Mouse (Mus musculus): ENCODE data around the gene Fam186b. TPM values are rescaled to one million over a fixed set of nuclear protein-coding genes. Genes with fewer than 3 reads are reported as not detected.

The Fam186b gene
- polyA plus RNA-seq, 1 experiment from 2014 or later = 0.35 TPM

DNA sequence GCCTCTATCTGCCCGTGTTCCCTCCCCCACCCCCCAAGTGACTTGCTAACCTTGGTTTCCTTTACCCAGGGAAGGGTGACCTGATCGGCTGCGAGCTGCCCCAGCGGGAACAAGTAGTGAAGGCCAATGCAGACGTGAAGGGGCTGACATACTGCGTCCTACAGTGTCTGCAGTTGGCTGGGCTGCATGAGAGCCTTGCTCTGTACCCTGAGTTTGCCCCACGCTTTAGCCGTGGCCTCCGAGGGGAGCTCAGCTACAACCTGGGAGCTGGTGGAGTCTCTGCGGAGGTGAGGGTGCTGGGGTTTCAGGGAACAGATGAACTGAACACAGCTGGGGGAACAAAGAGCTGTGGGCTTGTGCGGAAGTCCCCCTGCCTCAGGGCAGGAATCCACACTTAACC is 57.7 kb downstream of the Fam186b start:
- no peak overlapping the region for H3K27ac ChIP-seq
- no peak for ATAC-seq (ENCODE audit: borderline replicate concordance, extremely low read depth, low FRiP score, low TSS enrichment)
- no peak overlapping the region for H3K4me3 ChIP-seq
- 51% methylated on average over 11 of the region's 11 CpGs for WGBS
- H3K27me3 ChIP-seq = peaks cover 8% of the 10 kb centered on the region; the same call in 1 of the 2 replicates
- no peaks in the 10 kb centered on the region for H3K9me3 ChIP-seq
- no peak overlapping the region for H3K9ac ChIP-seq
- H3K36me3 ChIP-seq = peaks cover 7% of the 10 kb centered on the region
- H3K4me2 ChIP-seq = no peak overlapping the region
- no peaks in the 10 kb centered on the region for H3K4me1 ChIP-seq

DNA sequence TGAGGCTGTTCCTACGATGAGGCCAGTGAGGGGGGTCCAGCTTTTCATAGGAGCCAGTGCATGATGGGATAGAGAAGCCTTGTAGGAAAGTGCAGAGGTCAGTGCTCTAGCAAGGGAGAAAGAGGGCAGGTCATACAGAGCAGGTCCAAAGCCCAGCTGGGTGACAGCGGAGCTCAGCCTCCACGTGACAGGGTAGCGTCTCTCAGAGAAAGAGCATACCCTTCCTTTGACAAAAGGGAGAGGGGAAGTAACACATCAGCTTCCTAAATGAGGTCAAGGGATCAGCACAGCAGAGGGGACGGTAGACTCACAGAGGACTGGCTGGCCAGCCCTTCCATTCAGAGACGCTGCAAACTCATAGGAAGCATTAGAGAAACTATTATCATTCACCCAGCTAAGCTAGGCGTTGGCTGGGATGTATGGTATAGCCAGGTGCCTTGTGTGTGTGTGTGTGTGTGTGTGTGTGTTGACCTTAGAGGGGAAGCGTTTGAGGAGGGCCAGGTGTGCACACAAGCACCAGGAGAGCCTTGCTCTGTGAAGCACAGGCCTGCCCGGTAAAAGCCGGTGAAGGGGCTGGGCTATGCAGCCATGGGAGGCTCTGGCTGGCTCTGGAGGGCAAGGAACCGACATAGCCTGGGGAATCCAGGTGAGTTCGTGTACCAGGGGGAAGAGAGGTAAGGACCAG is 61.2 kb downstream of the Fam186b start:
- Histone ChIP-seq H3K36me3 (no peaks in the 10 kb centered on the region), H3K27me3 (peaks cover 24% of the 10 kb centered on the region), H3K4me3 (no peak overlapping the region), H3K9me3 (no peaks in the 10 kb centered on the region), H3K4me1 (no peaks in the 10 kb centered on the region), H3K27ac (no peak overlapping the region), H3K9ac (no peak overlapping the region), H3K4me2 (no peak overlapping the region)
- no peak for ATAC-seq (ENCODE audit: borderline replicate concordance, extremely low read depth, low FRiP score, low TSS enrichment)
- 39% methylated on average over 12 of the region's 12 CpGs for WGBS

DNA sequence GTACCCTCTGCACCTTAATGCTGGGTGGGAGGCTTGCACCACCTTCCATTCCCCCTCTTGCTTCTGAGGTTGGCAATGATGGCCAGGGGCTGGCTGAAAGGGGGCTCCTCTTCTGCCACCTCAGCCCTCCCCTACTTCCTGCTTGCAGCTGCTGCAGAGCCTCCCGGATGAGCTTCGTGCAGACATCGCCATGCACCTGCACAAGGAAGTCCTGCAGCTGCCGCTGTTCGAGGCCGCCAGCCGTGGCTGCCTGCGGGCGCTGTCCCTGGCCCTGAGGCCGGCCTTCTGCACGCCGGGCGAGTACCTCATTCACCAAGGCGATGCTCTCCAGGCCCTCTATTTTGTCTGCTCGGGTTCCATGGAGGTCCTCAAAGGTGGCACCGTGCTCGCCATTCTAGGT is 62.0 kb downstream of the Fam186b start:
- no peak overlapping the region for H3K9ac ChIP-seq
- no peaks in the 10 kb centered on the region for H3K4me1 ChIP-seq
- ATAC-seq (ENCODE audit: borderline replicate concordance, extremely low read depth, low FRiP score, low TSS enrichment) = no peak
- no peak overlapping the region for H3K27ac ChIP-seq
- WGBS = 44% methylated on average over 17 of the region's 17 CpGs
- peaks cover 32% of the 10 kb centered on the region for H3K27me3 ChIP-seq
- H3K4me2 ChIP-seq = no peak overlapping the region
- no peaks in the 10 kb centered on the region for H3K9me3 ChIP-seq
- no peaks in the 10 kb centered on the region for H3K36me3 ChIP-seq
- H3K4me3 ChIP-seq = no peak overlapping the region

DNA sequence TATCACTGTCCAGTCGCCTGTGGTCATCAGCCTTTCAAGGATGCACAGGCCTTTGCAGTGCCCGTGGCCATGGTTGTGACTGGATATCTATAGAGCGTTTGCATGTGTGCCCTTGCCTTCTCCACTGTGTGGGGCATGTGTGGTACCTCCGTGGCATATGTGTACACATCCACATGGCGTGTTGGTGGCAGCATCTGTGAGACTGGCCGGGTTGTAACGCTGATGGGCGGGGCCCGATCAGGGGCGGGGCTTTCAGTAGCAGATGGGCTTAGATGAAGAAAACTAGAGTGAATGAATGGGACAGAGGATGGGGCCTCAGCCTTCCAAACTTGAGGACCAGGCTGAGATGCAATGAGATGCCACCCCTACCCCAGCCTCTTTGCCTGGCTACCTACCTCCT is 63.7 kb downstream of the Fam186b start:
- H3K4me3 ChIP-seq = no peak overlapping the region
- 63% methylated on average over 10 of the region's 10 CpGs for WGBS
- H3K4me2 ChIP-seq = no peak overlapping the region
- H3K27ac ChIP-seq = no peak overlapping the region
- no peak for ATAC-seq (ENCODE audit: borderline replicate concordance, extremely low read depth, low FRiP score, low TSS enrichment)
- no peaks in the 10 kb centered on the region for H3K9me3 ChIP-seq
- H3K27me3 ChIP-seq = peaks cover 49% of the 10 kb centered on the region
- no peaks in the 10 kb centered on the region for H3K36me3 ChIP-seq
- no peaks in the 10 kb centered on the region for H3K4me1 ChIP-seq
- H3K9ac ChIP-seq = no peak overlapping the region

DNA sequence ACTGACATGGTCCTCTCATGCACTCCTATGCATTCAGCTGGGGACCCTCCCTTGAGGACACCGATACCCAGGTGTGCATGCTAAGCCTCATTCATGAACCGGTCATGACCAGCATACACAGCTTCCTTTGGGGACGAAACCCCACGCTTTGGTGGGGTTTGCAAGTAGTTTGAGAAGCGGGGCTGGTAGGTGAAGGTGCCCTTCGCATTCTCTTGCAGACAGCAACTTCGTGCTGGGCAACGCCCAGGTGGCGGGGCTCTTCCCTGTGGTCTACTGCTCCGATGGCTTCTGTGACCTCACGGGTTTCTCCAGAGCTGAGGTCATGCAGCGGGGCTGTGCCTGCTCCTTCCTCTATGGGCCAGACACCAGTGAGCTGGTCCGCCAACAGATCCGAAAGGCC is 69.6 kb downstream of the Fam186b start:
- H3K27ac ChIP-seq = no peak overlapping the region
- no peak overlapping the region for H3K9ac ChIP-seq
- H3K9me3 ChIP-seq = no peaks in the 10 kb centered on the region
- no peak for ATAC-seq (ENCODE audit: borderline replicate concordance, extremely low read depth, low FRiP score, low TSS enrichment)
- no peak overlapping the region for H3K4me3 ChIP-seq
- 29% methylated on average over 14 of the region's 14 CpGs for WGBS
- H3K27me3 ChIP-seq = peaks cover 95% of the 10 kb centered on the region
- H3K36me3 ChIP-seq = no peaks in the 10 kb centered on the region
- H3K4me2 ChIP-seq = peak overlapping the region; percentile 75; the same call in 1 of the 2 replicates
- peaks cover 35% of the 10 kb centered on the region for H3K4me1 ChIP-seq

DNA sequence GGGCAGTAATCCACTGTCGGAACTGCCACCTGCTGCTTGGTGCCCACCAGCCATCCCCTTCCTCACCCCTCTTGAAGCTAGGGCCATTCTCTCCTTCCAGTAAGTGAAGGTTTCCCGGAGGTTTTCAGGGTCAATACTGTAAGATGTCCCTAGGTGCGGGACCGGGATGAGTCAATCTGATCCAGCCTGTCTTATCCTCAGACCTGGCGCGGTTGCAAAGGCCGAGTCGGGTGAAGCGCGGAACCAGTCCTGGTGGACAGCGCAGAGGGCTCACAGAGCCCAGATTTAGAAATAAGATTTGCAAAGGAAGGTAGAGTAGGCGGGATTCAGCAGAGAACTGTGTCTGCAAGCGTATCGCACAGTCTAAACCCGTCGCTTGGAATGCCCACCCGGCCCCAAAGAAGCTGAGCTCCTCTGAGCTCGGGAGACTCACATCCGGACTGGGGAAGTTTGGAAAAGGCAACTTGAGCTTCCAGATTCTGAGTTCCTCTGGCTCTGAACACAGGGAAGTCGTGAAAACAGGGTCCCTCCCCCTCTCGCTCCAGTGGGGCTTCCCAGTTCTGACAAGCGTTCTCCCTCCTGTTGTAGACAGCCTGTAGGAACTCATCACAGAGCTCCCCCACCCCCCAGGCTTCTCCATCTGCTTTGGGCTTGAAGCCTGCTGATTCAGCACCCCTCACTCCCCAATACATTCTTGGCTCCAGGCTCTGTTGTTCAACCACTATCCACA is 70.4 kb downstream of the Fam186b start:
- Histone ChIP-seq H3K27me3 (peaks cover 100% of the 10 kb centered on the region), H3K9ac (no peak overlapping the region), H3K36me3 (no peaks in the 10 kb centered on the region), H3K9me3 (no peaks in the 10 kb centered on the region), H3K4me1 (peaks cover 35% of the 10 kb centered on the region), H3K4me2 (peak overlapping the region; percentile 75), H3K4me3 (peak overlapping the region; percentile 40), H3K27ac (no peak overlapping the region)
- ATAC-seq (ENCODE audit: borderline replicate concordance, extremely low read depth, low FRiP score, low TSS enrichment) = no peak; the same call in 1 of the 2 replicates
- 2% methylated on average over 22 of the region's 22 CpGs for WGBS

DNA sequence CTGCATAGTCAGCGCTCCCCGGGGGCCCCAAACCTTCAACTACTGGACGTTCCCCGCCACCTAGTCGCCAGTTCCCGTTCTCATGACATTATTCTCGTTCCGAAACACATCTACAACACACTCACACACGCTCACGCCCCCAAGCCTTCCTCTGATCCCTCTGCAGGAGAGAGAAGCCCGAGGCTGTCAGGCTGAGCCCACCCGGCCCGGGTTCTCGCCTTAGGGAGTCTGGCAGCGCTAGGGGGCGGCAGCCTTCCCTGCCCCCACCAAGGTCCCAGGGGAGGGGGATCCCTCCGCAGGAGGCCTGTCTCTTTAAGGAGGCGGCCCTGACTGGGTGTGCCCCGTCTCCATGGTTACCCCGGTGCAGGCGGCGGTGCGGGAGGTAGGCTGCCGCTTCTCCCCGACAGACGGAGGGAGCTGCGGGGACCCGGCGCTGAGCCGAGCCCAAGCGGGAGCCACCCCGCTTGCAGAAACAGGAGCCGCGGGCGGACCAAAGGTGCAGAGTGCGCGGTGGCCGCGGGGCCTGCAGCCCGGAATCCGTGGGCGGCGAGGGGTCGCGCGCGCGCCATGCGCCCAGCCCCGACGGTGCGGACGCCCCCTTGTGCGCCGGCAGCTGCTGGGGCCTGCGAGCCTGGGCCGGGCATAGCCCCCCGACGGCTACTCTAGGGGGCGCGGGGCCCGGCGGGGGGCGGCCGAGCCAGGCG is 71.3 kb downstream of the Fam186b start, which contains the start of gene Kcnh3:
Gene Kcnh3, plus strand, starts transcription at position 654 of the 704 bp plus-strand sequence.
- H3K9me3 ChIP-seq = no peaks in the 10 kb centered on the region
- H3K4me3 ChIP-seq = peak within 1 kb of the TSS; percentile 40
- under 1% methylated on average over 56 of the region's 66 CpGs for WGBS
- peaks cover 100% of the 10 kb centered on the region for H3K27me3 ChIP-seq
- H3K9ac ChIP-seq = peak within 1 kb of the TSS; percentile 21; the same call in 1 of the 2 replicates
- H3K36me3 ChIP-seq = no peaks in the 10 kb centered on the region
- H3K4me1 ChIP-seq = peaks cover 35% of the 10 kb centered on the region
- peak; percentile 29; the same call in 1 of the 2 replicates for ATAC-seq (ENCODE audit: borderline replicate concordance, extremely low read depth, low FRiP score, low TSS enrichment)
- H3K4me2 ChIP-seq = peak within 1 kb of the TSS; percentile 75
- H3K27ac ChIP-seq = no peak within 1 kb of the TSS

DNA sequence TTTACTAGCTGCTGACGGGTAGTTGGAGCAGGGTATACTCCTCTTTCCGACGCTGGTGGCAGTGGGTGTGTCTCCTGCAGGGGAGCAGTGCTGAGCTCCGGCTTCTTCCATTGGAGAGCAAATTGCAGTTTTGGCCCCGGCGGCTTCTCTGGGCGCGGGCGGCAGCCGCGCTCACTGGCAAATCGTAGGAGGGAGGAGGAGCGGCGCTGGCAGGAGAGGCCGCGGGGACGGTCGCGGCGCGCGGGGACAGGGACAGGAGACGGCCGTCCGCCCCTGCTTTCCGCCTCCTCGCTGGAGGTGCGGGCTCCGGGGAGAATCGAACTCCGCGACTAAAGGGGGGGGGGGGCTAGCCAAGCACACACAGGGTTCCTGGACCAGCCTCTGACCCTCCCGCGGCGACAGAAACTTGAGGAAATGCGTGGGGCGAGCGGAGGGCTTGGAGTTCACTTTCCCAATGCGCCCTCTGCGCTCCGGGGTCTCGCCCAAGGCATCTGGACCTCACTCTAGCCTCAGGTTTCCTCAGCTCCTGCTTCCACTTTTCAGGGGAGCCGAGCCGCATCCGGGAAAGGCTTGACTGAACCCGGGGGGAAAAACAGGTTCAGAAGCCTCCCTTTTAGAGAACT is 72.0 kb downstream of the Fam186b start:
- H3K36me3 ChIP-seq = no peaks in the 10 kb centered on the region
- no peak overlapping the region for H3K27ac ChIP-seq
- no peaks in the 10 kb centered on the region for H3K9me3 ChIP-seq
- H3K4me3 ChIP-seq = peak overlapping the region; percentile 40
- H3K4me2 ChIP-seq = peak overlapping the region; percentile 75
- under 1% methylated on average over 41 of the region's 46 CpGs for WGBS
- H3K27me3 ChIP-seq = peaks cover 96% of the 10 kb centered on the region
- 0 out of 2 replicates have a peak, but pooled peaks have one; percentile 7 for ATAC-seq (ENCODE audit: borderline replicate concordance, extremely low read depth, low FRiP score, low TSS enrichment)
- 0 out of 2 replicates have a peak overlapping the region, but pooled peaks have one; percentile 21 for H3K9ac ChIP-seq
- H3K4me1 ChIP-seq = peaks cover 35% of the 10 kb centered on the region

DNA sequence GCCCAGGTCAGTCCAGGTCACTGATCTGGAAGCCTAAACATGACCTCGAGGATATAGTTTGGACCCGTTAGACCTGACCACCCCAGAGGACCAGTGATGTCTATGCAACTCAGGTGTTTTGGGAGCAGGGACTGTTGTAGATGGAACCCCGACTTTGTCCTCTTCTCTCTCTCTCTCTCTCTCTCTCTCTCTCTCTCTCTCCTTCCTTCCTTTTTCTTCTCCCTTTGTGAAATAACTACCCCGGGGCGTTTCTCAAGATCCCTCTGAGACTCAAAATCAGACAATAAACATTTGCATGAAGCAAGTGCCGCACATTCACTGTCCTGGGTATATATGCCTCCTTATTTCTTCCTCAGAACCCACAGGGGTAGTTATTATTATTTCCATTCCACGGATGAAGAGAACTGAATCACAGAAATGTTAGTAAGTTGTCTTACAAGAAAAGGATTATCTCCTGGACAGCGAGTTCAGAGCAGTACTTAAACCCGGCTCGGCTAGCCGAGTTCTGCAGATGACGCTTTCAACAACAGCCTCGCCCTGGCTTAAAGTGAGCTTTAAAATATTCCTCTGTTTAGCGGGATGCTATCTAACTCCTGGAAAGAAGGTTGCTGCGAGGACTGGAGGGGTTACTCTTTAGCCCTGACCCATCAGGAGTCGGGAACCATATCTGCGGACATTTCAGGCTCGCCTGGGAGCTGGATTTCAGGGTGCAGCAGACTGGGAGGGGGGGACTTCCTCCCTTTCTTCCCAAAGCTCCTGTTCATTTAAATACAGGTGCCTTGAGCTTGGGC is 72.7 kb downstream of the Fam186b start:
- peaks cover 89% of the 10 kb centered on the region for H3K27me3 ChIP-seq
- H3K27ac ChIP-seq = no peak overlapping the region
- H3K9me3 ChIP-seq = no peaks in the 10 kb centered on the region
- ATAC-seq (ENCODE audit: borderline replicate concordance, extremely low read depth, low FRiP score, low TSS enrichment) = no peak
- no peaks in the 10 kb centered on the region for H3K36me3 ChIP-seq
- peak overlapping the region; percentile 75 for H3K4me2 ChIP-seq
- peak overlapping the region; percentile 40 for H3K4me3 ChIP-seq
- H3K4me1 ChIP-seq = peaks cover 35% of the 10 kb centered on the region
- WGBS = 8% methylated on average over 18 of the region's 18 CpGs
- H3K9ac ChIP-seq = 0 out of 2 replicates have a peak overlapping the region, but pooled peaks have one; percentile 8

DNA sequence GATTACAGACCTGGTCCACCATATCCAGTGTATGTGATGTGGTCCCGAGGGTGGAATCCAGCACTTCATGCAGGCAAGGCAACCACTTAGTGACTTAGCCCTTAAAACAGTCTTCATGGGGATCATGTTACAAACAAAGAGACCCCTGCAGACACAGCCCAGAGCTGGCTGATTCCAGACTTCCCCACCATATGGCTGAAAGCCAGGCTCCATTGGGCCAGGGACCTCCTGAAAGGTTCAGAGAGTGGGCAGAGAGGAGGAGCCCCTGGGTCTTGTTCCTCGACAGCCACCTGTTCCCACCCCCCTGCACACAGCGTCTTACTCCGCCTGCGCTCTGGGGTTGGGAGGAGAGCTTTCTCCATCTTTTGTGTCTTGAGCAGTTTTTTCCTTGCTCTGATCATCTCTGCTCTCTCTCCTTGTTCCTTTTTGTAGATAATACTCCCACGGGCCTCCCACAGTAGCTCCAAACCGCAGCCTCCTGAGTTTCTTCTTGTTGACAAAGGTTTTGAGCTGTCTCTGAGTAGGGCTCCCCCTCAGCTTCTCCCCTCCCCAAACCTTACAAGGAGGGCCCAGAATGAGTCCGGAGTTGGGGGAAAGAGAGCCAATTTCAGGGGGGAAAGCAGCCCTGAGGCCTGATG is 74.3 kb downstream of the Fam186b start:
- H3K27ac ChIP-seq = no peak overlapping the region
- H3K36me3 ChIP-seq = no peaks in the 10 kb centered on the region
- H3K9me3 ChIP-seq = no peaks in the 10 kb centered on the region
- no peak overlapping the region for H3K4me3 ChIP-seq
- no peak overlapping the region for H3K9ac ChIP-seq
- ATAC-seq (ENCODE audit: borderline replicate concordance, extremely low read depth, low FRiP score, low TSS enrichment) = no peak
- H3K4me1 ChIP-seq = peaks cover 35% of the 10 kb centered on the region
- H3K27me3 ChIP-seq = peaks cover 74% of the 10 kb centered on the region
- H3K4me2 ChIP-seq = no peak overlapping the region
- WGBS = 9% methylated on average over 8 of the region's 8 CpGs

Data from lung, embryonic 15.5 days (tissue).